Mouse (Mus musculus): Measurements from ENCODE around the gene Svs3a. TPM values are rescaled to one million over a fixed set of nuclear protein-coding genes. Genes with fewer than 3 reads are reported as not detected.
"Not testable (repeated sequence)": the region's sequence is repeated elsewhere in the genome, so short reads cannot be mapped to it uniquely, and the experiment has no call there.

The Svs3a gene
- not detected for total RNA-seq (2021)
- long read RNA-seq, experiment 1, result 0 reads
- long read RNA-seq, experiment 2, result 0 reads

- not testable (repeated sequence) for DNase-seq (ENCODE audit: low spot score in 2 of 2); H3K27ac ChIP-seq; H3K4me3 ChIP-seq
These were observed at the start of gene Svs3a for GRCm38 (mm10) chr2:164288968-164289367. TSS of gene Svs3a (plus strand) at chr2:164289268.

GRCm38 (mm10) chr2:164256540-164256939 is 32.5 kb upstream of the Svs3a start, which contains the start of gene Svs3b:
TSS of gene Svs3b (minus strand) at chr2:164256640.
- not testable (repeated sequence) for H3K4me3 ChIP-seq; H3K27ac ChIP-seq; DNase-seq (ENCODE audit: low spot score in 2 of 2)

GRCm38 (mm10) chr2:164278359-164278758 is 10.7 kb upstream of the Svs3a start, which contains the start of gene Svs4:
TSS of gene Svs4 (minus strand) at chr2:164278459.
- Histone ChIP-seq H3K27ac (no peak within 1 kb of the TSS), H3K4me3 (no peak within 1 kb of the TSS)
- no peak for DNase-seq (ENCODE audit: low spot score in 2 of 2)
- no peak for TF ChIP-seq CTCF (conservative IDR thresholded peaks at IDR 0.05)

- no peak for TF ChIP-seq CTCF (conservative IDR thresholded peaks at IDR 0.05)
- Histone ChIP-seq H3K27ac (no peak overlapping the region), H3K4me3 (no peak overlapping the region)
- no peak for DNase-seq (ENCODE audit: low spot score in 2 of 2)
These were observed 23.5 kb downstream of the Svs3a start for GRCm38 (mm10) chr2:164312599-164312998.

GRCm38 (mm10) chr2:164315460-164315859 is 26.4 kb downstream of the Svs3a start:
- not testable (repeated sequence) for H3K27ac ChIP-seq; DNase-seq (ENCODE audit: low spot score in 2 of 2); H3K4me3 ChIP-seq

GRCm38 (mm10) chr2:164316451-164316850 is 27.4 kb downstream of the Svs3a start, which contains the start of gene Svs6:
TSS of gene Svs6 (plus strand) at chr2:164316751.
- not testable (repeated sequence) for H3K4me3 ChIP-seq; DNase-seq (ENCODE audit: low spot score in 2 of 2); H3K27ac ChIP-seq

- no peak for TF ChIP-seq CTCF (conservative IDR thresholded peaks at IDR 0.05)
- no peak overlapping the region for H3K27ac ChIP-seq
These were observed 31.9 kb downstream of the Svs3a start for GRCm38 (mm10) chr2:164320983-164321382.

GRCm38 (mm10) chr2:164332440-164332839 is 43.4 kb downstream of the Svs3a start, which contains the start of gene Svs5:
TSS of gene Svs5 (plus strand) at chr2:164332740.
- not testable (repeated sequence) for H3K27ac ChIP-seq; H3K4me3 ChIP-seq; DNase-seq (ENCODE audit: low spot score in 2 of 2)

More at GRCm38 (mm10) chr2:164320983-164321382, 31.9 kb downstream of the Svs3a start:
- no peak overlapping the region for H3K4me3 ChIP-seq
- DNase-seq (ENCODE audit: low spot score in 2 of 2), result no peak

Other genes with a start within 250 kb of the Svs3a start
- gene Stk4, start 218.9 kb upstream of the Svs3a start, total RNA-seq (2021), result 10 to 100 TPM; 46.9 to 50.4 TPM
- 100 to 1,000 TPM; 107 to 108 TPM for gene Tomm34, start 218.1 kb upstream of the Svs3a start, total RNA-seq (2021)
- gene Kcns1, start 118.2 kb upstream of the Svs3a start, total RNA-seq (2021), result 1 to 10 TPM; 4.4 to 5.7 TPM
- not detected for gene Wfdc5, start 106.5 kb upstream of the Svs3a start, total RNA-seq (2021)
- not detected for gene Wfdc12, start 98.7 kb upstream of the Svs3a start, total RNA-seq (2021)
- not detected for gene Wfdc15a, start 89.1 kb upstream of the Svs3a start, total RNA-seq (2021)
- not detected for gene Wfdc15b, start 67.6 kb upstream of the Svs3a start, total RNA-seq (2021)
- gene Svs2, start 50.8 kb upstream of the Svs3a start, total RNA-seq (2021), result not detected
- not detected for gene Svs3b, start 32.6 kb upstream of the Svs3a start, total RNA-seq (2021)
- gene Svs4, start 10.8 kb upstream of the Svs3a start, total RNA-seq (2021), result not detected
- not detected for gene Svs6, start 27.5 kb downstream of the Svs3a start, total RNA-seq (2021)
- not detected for gene Svs5, start 43.5 kb downstream of the Svs3a start, total RNA-seq (2021)
- 1 to 10 TPM in 1 of 2 experiments, not detected in 1; 1.8 TPM for gene Slpi, start 99.8 kb downstream of the Svs3a start, total RNA-seq (2021)
- gene Rbpjl, start 113.9 kb downstream of the Svs3a start, total RNA-seq (2021), result under 1 TPM; 0.07 to 0.46 TPM
- 10 to 100 TPM; 10.3 to 11.2 TPM for gene Matn4, start 115.9 kb downstream of the Svs3a start, total RNA-seq (2021)
- 100 to 1,000 TPM; 122 to 137 TPM for gene Sdc4, start 154.6 kb downstream of the Svs3a start, total RNA-seq (2021)
- 10 to 100 TPM; 40.8 to 41.0 TPM for gene Sys1, start 167.7 kb downstream of the Svs3a start, total RNA-seq (2021)
- 1 to 10 TPM; 6.2 to 6.9 TPM for gene Gm20458, start 171.7 kb downstream of the Svs3a start, total RNA-seq (2021)
- not detected for gene Trp53tg5, start 184.5 kb downstream of the Svs3a start, total RNA-seq (2021)
- gene Dbndd2, start 196.8 kb downstream of the Svs3a start, total RNA-seq (2021), result 100 to 1,000 TPM; 111 to 112 TPM
- gene Pigt, start 208.3 kb downstream of the Svs3a start, total RNA-seq (2021), result 10 to 100 TPM; 79.3 to 84.1 TPM